Comparison of ENCODE assay signal across 11 mouse cellular contexts in the genomic region with DNA sequence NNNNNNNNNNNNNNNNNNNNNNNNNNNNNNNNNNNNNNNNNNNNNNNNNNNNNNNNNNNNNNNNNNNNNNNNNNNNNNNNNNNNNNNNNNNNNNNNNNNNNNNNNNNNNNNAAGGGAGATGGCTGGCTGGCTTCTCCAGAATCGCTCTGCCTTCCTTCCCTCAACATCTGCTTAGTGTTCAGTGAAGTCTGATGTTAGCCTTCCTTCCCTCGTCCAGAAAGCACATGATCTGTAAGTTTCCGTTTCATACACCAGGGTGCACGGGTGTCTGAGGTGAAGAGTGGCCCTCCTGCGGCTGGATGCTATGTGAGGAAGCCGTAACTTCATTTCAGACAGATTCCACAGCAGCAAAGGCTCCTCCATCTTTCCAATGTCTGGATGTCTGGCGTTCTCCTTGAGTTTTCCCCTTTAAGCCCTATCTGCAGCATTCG. TPM values are rescaled to one million over a fixed set of nuclear protein-coding genes. Genes with fewer than 3 reads are reported as not detected.
DNase-seq lines count a peak whose midpoint lies in the region; ATAC-seq and TF ChIP-seq lines count a peak whose summit lies in the region.
"Had no signal": no experiment of that assay in that cellular context is flagged by ENCODE, and none has a peak within 500 bp of the region (broad histone marks: within the 10 kb centered on the region; RNA-seq: fewer than 3 reads in every experiment).

No protein-coding gene starts in this region.

- DNase-seq in heart, postnatal 4 days: no peak
- no peak for DNase-seq in spleen, adult 2 months (ENCODE audit: low read depth in 1 of 2, low spot score in 2 of 2)
- no peak for DNase-seq in spleen, postnatal 10 days (ENCODE audit: low spot score in 2 of 2)
- DNase-seq in thymus, postnatal 4 days: peak; percentile 31
- no peak for DNase-seq in frontal cortex, postnatal 36 days (ENCODE audit: low spot score in 2 of 2)
- DNase-seq: gastrocnemius, postnatal 25 days; lung, adult 2 months had no signal

- H3K4me2 ChIP-seq in heart, embryonic 13.5 days: peak overlapping the region; percentile 70
- H3K4me2 ChIP-seq in limb, embryonic 13.5 days (replicated peaks): peak overlapping the region; percentile 51
- H3K4me2 ChIP-seq: neural tube, embryonic 13.5 days had no signal

- no peaks in the 10 kb centered on the region for H3K27me3 ChIP-seq in heart, embryonic 13.5 days (replicated peaks)
- H3K27me3 ChIP-seq in spleen, adult 2 months (ENCODE audit: control insufficient read depth, insufficient read depth, low read length): no peaks in the 10 kb centered on the region
- no peaks in the 10 kb centered on the region for H3K27me3 ChIP-seq in limb, embryonic 13.5 days
- H3K27me3 ChIP-seq: neural tube, embryonic 13.5 days had no signal

- ATAC-seq in heart, embryonic 13.5 days (ENCODE audit: extremely low read depth, insufficient number of reproducible peaks, low FRiP score, low TSS enrichment): no peak
- 0 out of 2 replicates have a peak, but pooled peaks have one; percentile 28 for ATAC-seq in limb, embryonic 13.5 days (ENCODE audit: low FRiP score, low read depth)
- no peak for ATAC-seq in erythroid progenitor cell, adult 5-6 weeks (replicated peaks; ENCODE audit: low FRiP score, poor library complexity, severe bottlenecking)

- 45% methylated on average over 8 of the region's 8 CpGs for WGBS in heart, embryonic 13.5 days
- 28% methylated on average over 8 of the region's 8 CpGs for WGBS in spleen, adult 2 months
- 35% methylated on average over 8 of the region's 8 CpGs for WGBS in limb, embryonic 13.5 days

- no peak for TF ChIP-seq POLR2A in spleen, adult 2 months (IDR thresholded peaks at IDR 0.05; ENCODE audit: low read depth, low read length)

- peaks cover 22% of the 10 kb centered on the region for H3K4me1 ChIP-seq in heart, embryonic 13.5 days
- peaks cover 7% of the 10 kb centered on the region; the same call in 1 of the 2 replicates for H3K4me1 ChIP-seq in spleen, adult 2 months (ENCODE audit: control insufficient read depth, insufficient read depth, insufficient read length)
- peaks cover 30% of the 10 kb centered on the region for H3K4me1 ChIP-seq in limb, embryonic 13.5 days

- no peak for TF ChIP-seq CTCF in spleen, adult 2 months (IDR thresholded peaks at IDR 0.05; ENCODE audit: extremely low read depth, insufficient read depth, insufficient read length, insufficient replicate concordance)

- H3K36me3 ChIP-seq in heart, embryonic 13.5 days: no peaks in the 10 kb centered on the region
- no peaks in the 10 kb centered on the region for H3K36me3 ChIP-seq in spleen, adult 2 months (ENCODE audit: control insufficient read depth, insufficient read depth, low read length)
- H3K36me3 ChIP-seq in limb, embryonic 13.5 days: no peaks in the 10 kb centered on the region
- H3K36me3 ChIP-seq: neural tube, embryonic 13.5 days had no signal

- peak overlapping the region; percentile 41 for H3K9ac ChIP-seq in heart, embryonic 13.5 days
- H3K9ac ChIP-seq in limb, embryonic 13.5 days: no peak overlapping the region
- H3K9ac ChIP-seq: neural tube, embryonic 13.5 days had no signal

- peak overlapping the region; percentile 35 for H3K4me3 ChIP-seq in heart, embryonic 13.5 days
- no peak overlapping the region for H3K4me3 ChIP-seq in spleen, adult 2 months (ENCODE audit: extremely low read depth, insufficient read depth, insufficient read length)
- H3K4me3 ChIP-seq in limb, embryonic 13.5 days: no peak overlapping the region
- H3K4me3 ChIP-seq: neural tube, embryonic 13.5 days had no signal

- 0 out of 2 replicates have a peak overlapping the region, but pooled peaks have one; percentile 63 for H3K27ac ChIP-seq in heart, embryonic 13.5 days (replicated peaks)
- H3K27ac ChIP-seq in spleen, adult 2 months (ENCODE audit: insufficient read depth, low read length): peak overlapping the region; percentile 55; the same call in 1 of the 2 replicates
- no peak overlapping the region for H3K27ac ChIP-seq in limb, embryonic 13.5 days
- H3K27ac ChIP-seq: neural tube, embryonic 13.5 days had no signal

- no peaks in the 10 kb centered on the region for H3K9me3 ChIP-seq in heart, embryonic 13.5 days
- no peaks in the 10 kb centered on the region for H3K9me3 ChIP-seq in limb, embryonic 13.5 days
- H3K9me3 ChIP-seq: neural tube, embryonic 13.5 days had no signal

RNA-seq across cellular contexts. Expression of a gene that starts 32.1 kb away (rescaled TPM):
- polyA plus RNA-seq in heart, embryonic 13.5 days (2015; fragmentation: Nextera tagmentation; extraction: Ambion mirVana): 9.6 and 10.5 TPM in 2 replicates
- 10 to 100 TPM; 23.9 to 25.0 TPM for total RNA-seq in heart, postnatal 4 days (2021)
- 1.2 and 2.0 TPM in 2 replicates for polyA plus RNA-seq in spleen, adult 2 months (2012; rRNA removed)
- polyA plus RNA-seq in limb, embryonic 13.5 days (2015; fragmentation: Nextera tagmentation; extraction: Ambion mirVana): 2.5 and 2.6 TPM in 2 replicates
- total RNA-seq in erythroid progenitor cell, adult 5-6 weeks (2015; ENCODE audit: low replicate concordance): 1.7 TPM in 1 of 2 replicates, not detected in the other
- not detected in 2 replicates for total RNA-seq in erythroid progenitor cell, adult 5-6 weeks (2017; ENCODE audit: low replicate concordance)
